Mouse (Mus musculus): ENCODE measurements around the gene Speer4c. TPM values are rescaled to one million over a fixed set of nuclear protein-coding genes. Genes with fewer than 3 reads are reported as not detected.
"Not testable (repeated sequence)": the region's sequence is repeated elsewhere in the genome, so short reads cannot be mapped to it uniquely, and the experiment has no call there.

Speer4c gene
- polyA plus RNA-seq, 1 experiment = not detected

DNA sequence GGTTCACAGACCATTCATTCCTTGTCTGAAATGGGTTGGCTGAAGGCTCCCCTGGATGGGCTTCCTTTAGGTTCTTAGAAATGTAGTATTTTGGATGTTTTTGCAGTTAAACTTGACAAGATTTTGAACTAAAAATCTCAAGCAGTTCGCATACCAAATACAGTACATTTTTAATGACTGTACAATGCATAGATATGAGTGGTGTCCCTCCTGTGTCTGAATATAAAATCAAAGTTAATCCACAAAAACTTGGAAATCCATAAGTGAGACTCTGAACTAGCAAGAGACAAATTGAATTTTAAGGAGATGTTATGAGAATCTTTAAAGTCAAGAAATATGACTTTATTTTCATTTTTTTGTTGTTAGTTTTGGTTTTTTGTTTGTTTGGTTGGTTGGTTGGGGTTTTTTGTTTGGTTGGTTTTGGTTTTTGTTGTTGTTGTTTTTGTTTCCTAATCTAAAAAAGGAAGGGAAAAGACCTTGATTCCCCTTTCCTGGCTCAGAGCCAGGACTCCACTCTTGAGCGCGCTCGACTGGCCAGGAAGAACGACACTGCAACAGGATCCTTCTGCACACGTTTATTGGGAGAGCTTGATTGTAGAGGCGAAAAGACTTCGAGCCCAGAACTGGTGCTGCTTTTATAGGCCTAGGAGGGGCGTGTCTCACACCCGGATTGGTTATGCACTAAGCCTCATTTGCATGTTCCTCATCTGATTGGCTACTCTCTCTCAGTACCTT is 32.6 kb downstream of the Speer4c start:
- DNase-seq (ENCODE audit: low read depth in 1 of 2, low spot score in 2 of 2); H3K4me1 ChIP-seq (ENCODE audit: control insufficient read depth, insufficient read depth, insufficient read length); H3K27me3 ChIP-seq (ENCODE audit: control insufficient read depth, insufficient read depth, low read length); H3K4me3 ChIP-seq (ENCODE audit: extremely low read depth, insufficient read depth, insufficient read length); H3K36me3 ChIP-seq (ENCODE audit: control insufficient read depth, insufficient read depth, low read length); H3K27ac ChIP-seq (ENCODE audit: insufficient read depth, low read length): not testable (repeated sequence)
- 79% methylated on average over 8 of the region's 10 CpGs for WGBS

DNA sequence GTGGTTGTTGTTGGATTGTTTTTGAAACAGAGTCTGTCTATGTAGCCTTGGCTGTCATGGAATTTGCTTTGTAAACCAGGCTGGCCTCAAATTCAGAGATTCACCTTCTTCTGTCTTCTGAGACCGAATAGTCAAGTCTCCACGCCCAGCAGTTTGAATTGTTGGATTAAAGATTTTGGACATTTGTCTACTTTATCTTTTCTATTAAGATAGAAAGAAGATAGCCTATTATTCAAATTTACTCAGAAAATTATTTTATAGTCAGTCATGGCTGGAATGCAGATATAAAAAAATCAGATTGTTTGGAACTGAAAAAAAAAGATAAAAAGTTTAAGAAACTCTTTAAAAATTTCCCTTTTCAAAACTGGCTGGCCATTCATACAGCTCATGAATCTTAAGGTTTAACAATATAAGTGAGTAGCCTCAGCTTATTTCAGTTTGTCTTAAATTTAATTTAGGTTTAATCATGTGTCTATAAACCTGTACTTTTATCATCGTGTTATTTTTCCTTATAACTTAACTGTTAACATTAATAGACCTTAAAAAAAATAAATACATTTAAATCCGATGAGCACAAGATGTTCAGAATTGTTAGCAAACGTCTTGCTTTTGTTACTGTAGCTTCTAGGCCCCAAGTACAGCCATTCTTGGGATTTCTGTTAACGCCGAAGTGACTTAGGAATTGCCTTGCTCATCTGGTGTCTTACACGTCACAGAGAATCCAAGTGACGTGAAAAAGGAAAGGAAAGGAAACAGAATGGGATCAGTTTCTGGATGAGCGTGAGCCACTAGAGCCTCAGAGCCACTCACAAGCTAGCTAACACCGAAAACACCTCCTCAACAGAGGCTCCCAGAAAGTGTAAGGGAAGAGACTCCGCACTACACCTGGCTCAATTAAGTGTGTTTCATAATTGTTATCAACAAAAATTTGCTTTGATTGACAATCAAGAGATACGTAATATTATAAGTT is 33.8 kb downstream of the Speer4c start:
- not testable (repeated sequence) for H3K27me3 ChIP-seq (ENCODE audit: control insufficient read depth, insufficient read depth, low read length); DNase-seq (ENCODE audit: low read depth in 1 of 2, low spot score in 2 of 2); H3K4me1 ChIP-seq (ENCODE audit: control insufficient read depth, insufficient read depth, insufficient read length); H3K4me3 ChIP-seq (ENCODE audit: extremely low read depth, insufficient read depth, insufficient read length); H3K27ac ChIP-seq (ENCODE audit: insufficient read depth, low read length); H3K36me3 ChIP-seq (ENCODE audit: control insufficient read depth, insufficient read depth, low read length)
- 66% methylated on average over 13 of the region's 13 CpGs for WGBS

DNA sequence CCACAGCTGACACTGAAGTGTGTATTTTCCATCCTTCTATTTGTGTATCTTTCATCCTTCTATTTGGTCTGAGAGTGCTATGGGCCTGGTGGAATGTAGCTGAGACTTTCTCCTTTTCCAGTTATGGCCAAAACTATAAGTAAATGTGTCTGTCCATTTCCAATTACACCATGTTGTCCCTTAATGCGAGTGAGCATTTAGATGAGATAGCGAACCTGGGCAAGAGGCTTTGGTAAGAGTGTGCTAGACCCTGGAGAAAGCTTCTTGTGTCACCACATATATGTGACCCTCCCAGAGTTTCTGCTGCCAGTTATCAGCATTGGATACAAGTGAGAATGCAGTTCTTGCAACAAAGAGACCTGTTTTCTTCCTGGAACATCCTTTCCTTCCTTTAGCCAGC is 35.2 kb downstream of the Speer4c start:
- H3K4me3 ChIP-seq (ENCODE audit: extremely low read depth, insufficient read depth, insufficient read length); H3K27me3 ChIP-seq (ENCODE audit: control insufficient read depth, insufficient read depth, low read length); H3K36me3 ChIP-seq (ENCODE audit: control insufficient read depth, insufficient read depth, low read length); H3K4me1 ChIP-seq (ENCODE audit: control insufficient read depth, insufficient read depth, insufficient read length); H3K27ac ChIP-seq (ENCODE audit: insufficient read depth, low read length); DNase-seq (ENCODE audit: low read depth in 1 of 2, low spot score in 2 of 2): not testable (repeated sequence)
- WGBS = 75% methylated on average over 2 of the region's 2 CpGs

DNA sequence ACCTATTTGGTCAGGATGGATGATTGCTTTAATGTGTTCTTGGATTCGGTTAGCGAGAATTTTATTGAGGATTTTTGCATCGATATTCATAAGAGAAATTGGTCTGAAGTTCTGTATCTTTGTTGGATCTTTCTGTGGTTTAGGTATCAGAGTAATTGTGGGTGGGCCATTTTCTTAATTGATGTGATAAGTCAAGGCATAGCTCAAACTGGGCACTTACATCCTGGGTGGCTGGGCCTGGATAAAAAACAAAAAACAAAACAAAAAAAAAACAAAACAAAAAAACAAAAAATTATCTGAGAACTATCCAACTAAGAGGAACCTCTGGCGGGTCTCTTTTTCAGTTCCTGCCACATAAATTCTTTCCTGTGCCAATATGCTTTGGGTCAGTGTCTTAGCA is 36.3 kb downstream of the Speer4c start:
- not testable (repeated sequence) for H3K27ac ChIP-seq (ENCODE audit: insufficient read depth, low read length); H3K4me1 ChIP-seq (ENCODE audit: control insufficient read depth, insufficient read depth, insufficient read length); DNase-seq (ENCODE audit: low read depth in 1 of 2, low spot score in 2 of 2); H3K4me3 ChIP-seq (ENCODE audit: extremely low read depth, insufficient read depth, insufficient read length); H3K36me3 ChIP-seq (ENCODE audit: control insufficient read depth, insufficient read depth, low read length); H3K27me3 ChIP-seq (ENCODE audit: control insufficient read depth, insufficient read depth, low read length)
- WGBS = 83% methylated on average over 4 of the region's 4 CpGs

DNA sequence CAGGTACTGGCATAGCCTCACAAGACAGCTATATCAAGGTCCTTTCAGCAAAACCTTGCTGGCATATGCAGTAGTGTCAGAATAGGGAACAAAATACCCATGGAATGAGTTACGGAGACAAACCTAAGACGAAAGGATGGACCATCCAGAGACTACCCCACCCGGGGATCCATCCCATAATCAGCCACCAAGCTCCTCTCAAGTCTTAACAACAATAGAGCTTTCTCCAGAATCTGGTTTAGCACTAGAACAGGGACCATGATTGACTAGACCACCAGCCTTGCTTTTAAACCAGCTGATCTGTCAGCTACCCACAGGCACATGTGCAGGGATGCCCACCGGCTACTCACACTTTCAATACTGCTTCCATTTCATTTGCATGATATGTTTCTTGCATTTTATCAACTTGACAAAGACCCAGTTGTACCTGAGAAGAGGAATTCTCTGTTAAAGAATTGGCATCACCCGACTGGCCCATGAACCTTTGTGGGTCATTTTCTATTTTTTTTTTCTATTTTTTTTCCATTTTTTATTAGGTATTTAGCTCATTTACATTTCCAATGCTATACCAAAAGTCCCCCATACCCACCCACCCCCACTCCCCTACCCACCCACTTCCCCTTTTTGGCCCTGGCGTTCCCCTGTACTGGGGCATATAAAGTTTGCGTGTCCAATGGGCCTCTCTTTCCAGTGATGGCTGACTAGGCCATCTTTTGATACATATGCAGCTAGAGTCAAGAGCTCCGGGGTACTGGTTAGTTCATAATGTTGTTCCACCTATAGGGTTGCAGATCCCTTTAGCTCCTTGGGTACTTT is 39.4 kb downstream of the Speer4c start:
- not testable (repeated sequence) for H3K36me3 ChIP-seq (ENCODE audit: control insufficient read depth, insufficient read depth, low read length); H3K27me3 ChIP-seq (ENCODE audit: control insufficient read depth, insufficient read depth, low read length); H3K27ac ChIP-seq (ENCODE audit: insufficient read depth, low read length); DNase-seq (ENCODE audit: low read depth in 1 of 2, low spot score in 2 of 2); H3K4me3 ChIP-seq (ENCODE audit: extremely low read depth, insufficient read depth, insufficient read length); H3K4me1 ChIP-seq (ENCODE audit: control insufficient read depth, insufficient read depth, insufficient read length)
- 91% methylated on average over 5 of the region's 8 CpGs for WGBS

DNA sequence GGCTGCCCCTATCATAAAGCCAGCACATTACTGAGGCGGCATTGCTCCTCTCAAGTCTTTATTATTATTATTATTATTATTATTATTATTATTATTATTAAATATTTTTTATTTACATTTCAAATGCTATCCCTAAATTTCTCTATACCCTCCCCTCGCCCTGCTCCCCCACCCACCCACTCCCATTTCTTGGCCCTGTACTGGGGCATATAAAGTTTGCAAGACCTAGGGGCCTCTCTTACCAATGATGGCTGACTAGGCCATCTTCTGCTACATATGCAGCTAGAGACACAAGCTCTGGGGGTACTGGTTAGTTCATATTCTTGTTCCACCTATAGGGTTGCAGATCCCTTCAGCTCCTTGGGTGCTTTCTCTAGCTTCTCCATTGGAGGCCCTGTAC is 40.1 kb downstream of the Speer4c start:
- H3K27ac ChIP-seq (ENCODE audit: insufficient read depth, low read length); H3K27me3 ChIP-seq (ENCODE audit: control insufficient read depth, insufficient read depth, low read length); H3K36me3 ChIP-seq (ENCODE audit: control insufficient read depth, insufficient read depth, low read length); H3K4me1 ChIP-seq (ENCODE audit: control insufficient read depth, insufficient read depth, insufficient read length); DNase-seq (ENCODE audit: low read depth in 1 of 2, low spot score in 2 of 2); H3K4me3 ChIP-seq (ENCODE audit: extremely low read depth, insufficient read depth, insufficient read length): not testable (repeated sequence)
- 81% methylated on average over 2 of the region's 2 CpGs for WGBS

DNA sequence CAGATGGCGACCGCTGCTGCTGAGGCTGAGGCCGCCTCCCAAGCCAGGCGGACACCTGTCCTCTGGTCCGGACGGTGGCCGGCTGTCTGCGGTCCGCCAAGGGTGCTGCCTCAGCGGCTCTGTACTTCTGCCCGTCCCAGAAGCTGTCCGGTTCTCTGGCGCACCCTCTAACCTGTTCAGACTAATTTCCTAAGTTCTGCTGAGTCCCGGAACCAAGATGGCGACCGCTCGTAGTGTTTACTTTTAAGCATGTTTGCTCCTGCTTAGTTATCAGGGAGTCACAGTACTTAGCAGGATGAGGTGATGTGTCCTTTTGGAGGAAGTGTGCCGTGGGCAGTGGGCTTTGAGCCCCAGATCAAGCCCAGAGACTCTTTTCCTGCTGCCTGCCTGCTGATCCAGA is 43.3 kb downstream of the Speer4c start:
- not testable (repeated sequence) for H3K4me3 ChIP-seq (ENCODE audit: extremely low read depth, insufficient read depth, insufficient read length); H3K27ac ChIP-seq (ENCODE audit: insufficient read depth, low read length); H3K27me3 ChIP-seq (ENCODE audit: control insufficient read depth, insufficient read depth, low read length); H3K36me3 ChIP-seq (ENCODE audit: control insufficient read depth, insufficient read depth, low read length); H3K4me1 ChIP-seq (ENCODE audit: control insufficient read depth, insufficient read depth, insufficient read length); DNase-seq (ENCODE audit: low read depth in 1 of 2, low spot score in 2 of 2)
- WGBS = 86% methylated on average over 15 of the region's 18 CpGs

DNA sequence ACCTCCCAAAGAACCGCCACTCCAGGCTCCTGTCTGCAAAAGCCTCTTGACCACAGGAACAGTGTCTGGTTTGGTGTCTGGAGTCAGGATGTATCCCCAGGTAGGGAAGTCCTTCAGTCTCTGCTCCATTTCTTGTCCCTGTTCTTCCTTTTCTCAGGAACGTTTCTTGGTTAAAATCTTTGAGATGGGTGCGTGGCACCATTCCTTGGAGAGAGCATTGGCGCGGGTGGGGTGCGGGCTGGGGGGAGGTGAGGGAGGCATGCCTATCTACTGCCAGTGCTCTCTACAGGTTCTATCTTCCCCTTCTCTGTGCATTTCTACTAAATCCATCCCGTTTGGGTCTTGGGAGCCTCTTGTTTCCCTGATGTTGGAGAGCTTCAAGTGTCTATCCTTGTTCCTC is 50.2 kb downstream of the Speer4c start:
- H3K4me1 ChIP-seq (ENCODE audit: control insufficient read depth, insufficient read depth, insufficient read length); H3K27ac ChIP-seq (ENCODE audit: insufficient read depth, low read length); H3K27me3 ChIP-seq (ENCODE audit: control insufficient read depth, insufficient read depth, low read length); H3K36me3 ChIP-seq (ENCODE audit: control insufficient read depth, insufficient read depth, low read length); H3K4me3 ChIP-seq (ENCODE audit: extremely low read depth, insufficient read depth, insufficient read length); DNase-seq (ENCODE audit: low read depth in 1 of 2, low spot score in 2 of 2): not testable (repeated sequence)
- WGBS = 70% methylated on average over 7 of the region's 7 CpGs
